Mouse (Mus musculus): ENCODE results near the gene 6430628N08Rik. TPM values are rescaled to one million over a fixed set of nuclear protein-coding genes. Genes with fewer than 3 reads are reported as not detected.

6430628N08Rik gene
- polyA plus RNA-seq (2017; shearing (Covaris generic)) = not detected

DNA sequence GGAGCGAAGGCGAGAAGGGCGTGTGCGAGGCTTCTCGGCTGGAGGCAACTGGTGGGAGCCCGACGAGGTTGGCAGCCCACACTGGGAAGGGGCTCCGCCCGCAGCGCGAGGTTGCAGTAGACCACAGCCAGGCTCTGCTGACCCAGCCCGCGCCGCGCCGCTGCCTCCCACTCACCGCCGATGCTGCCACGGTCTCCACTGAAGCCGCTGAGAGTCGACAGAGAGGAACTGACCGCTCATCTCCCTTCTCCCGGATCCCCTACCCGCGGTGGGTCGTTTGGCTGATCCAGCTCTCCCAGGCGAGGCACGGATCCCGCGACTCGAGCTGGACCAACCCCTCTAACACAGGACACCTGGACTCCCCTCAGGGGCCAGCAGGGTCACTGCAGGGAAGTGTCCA is at the start of gene 6430628N08Rik:
Gene 6430628N08Rik (plus strand): TSS at position 113 of the 400 bp plus-strand sequence.

DNA sequence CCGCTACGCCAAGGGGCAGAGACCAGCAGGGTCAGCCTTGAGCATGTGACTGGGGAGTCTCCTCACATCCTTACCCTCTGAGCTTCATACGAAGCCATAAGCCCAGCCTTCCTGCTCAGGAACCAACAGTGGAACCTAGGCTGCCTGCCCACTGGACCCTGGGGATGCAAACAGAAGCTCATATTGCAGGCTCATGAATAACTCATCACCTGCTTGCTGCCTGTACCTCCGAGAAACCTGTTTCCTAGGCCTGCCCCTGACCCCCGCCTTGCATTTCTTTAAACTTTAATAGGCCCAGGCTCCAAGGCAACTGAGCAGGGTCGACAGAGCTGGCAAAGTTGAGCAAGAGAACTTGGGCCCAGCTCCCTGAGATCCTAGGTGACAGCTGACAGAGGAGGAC is 6.4 kb upstream of the 6430628N08Rik start, which contains the start of gene Kncn:
Gene Kncn (plus strand): TSS at position 379 of the 400 bp plus-strand sequence.

DNA sequence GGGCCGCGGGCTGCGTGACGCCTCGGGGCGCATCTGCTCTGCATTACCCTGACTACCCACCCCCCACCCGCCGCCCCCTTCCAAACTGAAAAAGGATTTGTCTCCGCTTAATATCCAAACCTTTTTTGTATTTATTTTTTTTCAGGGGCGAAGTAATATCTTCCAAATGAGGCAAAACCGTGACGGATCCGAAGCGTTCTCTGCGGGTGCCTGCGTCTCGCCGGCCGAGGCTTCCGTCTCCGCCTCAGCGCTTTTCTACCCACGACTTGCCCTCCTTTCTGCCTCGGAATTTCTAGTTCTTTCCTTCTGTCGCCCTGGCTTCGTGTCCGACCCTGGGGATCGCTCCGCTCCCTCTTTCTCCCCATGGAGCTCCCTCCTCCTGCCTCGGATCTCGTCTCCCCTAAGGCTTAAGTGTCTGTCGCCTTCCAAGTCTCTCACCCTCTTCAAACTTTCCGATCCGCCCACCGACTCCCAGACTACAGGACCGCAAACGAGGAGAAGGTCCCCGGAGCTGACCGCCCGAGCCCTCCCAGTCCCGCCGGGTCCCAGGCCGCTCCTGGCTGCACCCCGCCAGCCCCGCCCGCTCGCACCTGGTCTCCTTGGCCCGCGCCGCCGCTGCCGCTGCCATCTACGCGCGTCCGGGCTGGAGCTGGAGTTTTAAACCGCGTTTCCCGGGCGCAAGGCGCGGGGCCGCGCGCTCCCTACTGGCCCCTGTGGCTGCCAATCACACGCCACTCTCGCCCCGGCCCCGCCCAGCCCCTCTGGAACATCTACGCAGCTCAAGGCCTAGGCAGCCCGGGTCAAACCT is 49.0 kb downstream of the 6430628N08Rik start, which contains the start of gene Dmbx1:
Gene Dmbx1 (minus strand): TSS at position 632 of the 808 bp plus-strand sequence.

Other genes starting within 250 kb of the 6430628N08Rik start
- not detected for gene Cyp4b1, start 242.9 kb upstream of the 6430628N08Rik start, polyA plus RNA-seq (2017; shearing (Covaris generic))
- 41.2 TPM for gene Efcab14, start 152.9 kb upstream of the 6430628N08Rik start, polyA plus RNA-seq (2017; shearing (Covaris generic))
- gene Tex38, start 109.6 kb upstream of the 6430628N08Rik start, polyA plus RNA-seq (2017; shearing (Covaris generic)) = 0.64 TPM
- 22.6 TPM for gene Atpaf1, start 105.9 kb upstream of the 6430628N08Rik start, polyA plus RNA-seq (2017; shearing (Covaris generic))
- 18.7 TPM for gene Mob3c, start 62.6 kb upstream of the 6430628N08Rik start, polyA plus RNA-seq (2017; shearing (Covaris generic))
- gene Mknk1, start 51.5 kb upstream of the 6430628N08Rik start, polyA plus RNA-seq (2017; shearing (Covaris generic)) = 40.9 TPM
- gene Kncn, start 6.3 kb upstream of the 6430628N08Rik start, polyA plus RNA-seq (2017; shearing (Covaris generic)) = not detected
- gene Dmbx1, start 49.3 kb downstream of the 6430628N08Rik start, polyA plus RNA-seq (2017; shearing (Covaris generic)) = not detected
- 244 TPM for gene Faah, start 127.3 kb downstream of the 6430628N08Rik start, polyA plus RNA-seq (2017; shearing (Covaris generic))
- 49.8 TPM for gene Nsun4, start 163.2 kb downstream of the 6430628N08Rik start, polyA plus RNA-seq (2017; shearing (Covaris generic))
- 444 TPM for gene Uqcrh, start 184.4 kb downstream of the 6430628N08Rik start, polyA plus RNA-seq (2017; shearing (Covaris generic))
- 38.1 TPM for gene Lrrc41, start 184.6 kb downstream of the 6430628N08Rik start, polyA plus RNA-seq (2017; shearing (Covaris generic))
- gene Rad54l, start 233.0 kb downstream of the 6430628N08Rik start, polyA plus RNA-seq (2017; shearing (Covaris generic)) = 1.4 TPM
- 19.6 TPM for gene Pomgnt1, start 233.2 kb downstream of the 6430628N08Rik start, polyA plus RNA-seq (2017; shearing (Covaris generic))

Data from effector memory CD4-positive, alpha-beta T cell, adult 5 months (primary cell).